Mouse (Mus musculus): ENCODE results near the gene Prdm5. TPM values are rescaled to one million over a fixed set of nuclear protein-coding genes. Genes with fewer than 3 reads are reported as not detected.

The Prdm5 gene
- polyA plus RNA-seq, 1 experiment: 33.2 TPM

GRCm38 (mm10) chr6:65923501-65924084, 144.8 kb downstream of the Prdm5 start:
- H3K9me3 ChIP-seq (replicated peaks; ENCODE audit: control insufficient read depth, insufficient read depth, low read length, poor library complexity, severe bottlenecking): no peaks in the 10 kb centered on the region
- TF ChIP-seq POLR2A (IDR thresholded peaks at IDR 0.05; ENCODE audit: insufficient read depth, low read length): no peak
- TF ChIP-seq CTCF (IDR thresholded peaks at IDR 0.05; ENCODE audit: low read depth, low read length): no peak
- TF ChIP-seq EP300 (IDR thresholded peaks at IDR 0.05; ENCODE audit: insufficient read depth, low read depth, low read length): no peak
- no peak overlapping the region for H3K9ac ChIP-seq (ENCODE audit: low read depth, poor library complexity, severe bottlenecking)
- no peak overlapping the region for H3K4me3 ChIP-seq (ENCODE audit: low read depth, low read length)
- no peaks in the 10 kb centered on the region for H3K36me3 ChIP-seq (ENCODE audit: control insufficient read depth, insufficient read depth, low read length, poor library complexity, severe bottlenecking)
- no peaks in the 10 kb centered on the region for H3K27me3 ChIP-seq (ENCODE audit: control insufficient read depth, insufficient read depth, low read length, poor library complexity, severe bottlenecking)
- no peak overlapping the region for H3K27ac ChIP-seq (ENCODE audit: insufficient read depth, low read length)
- no peaks in the 10 kb centered on the region for H3K4me1 ChIP-seq (ENCODE audit: control insufficient read depth, insufficient read depth, low read length)

GRCm38 (mm10) chr6:65925737-65926333, 147.0 kb downstream of the Prdm5 start:
- Histone ChIP-seq H3K27ac (ENCODE audit: insufficient read depth, low read length) (no peak overlapping the region), H3K9me3 (replicated peaks; ENCODE audit: control insufficient read depth, insufficient read depth, low read length, poor library complexity, severe bottlenecking) (no peaks in the 10 kb centered on the region), H3K9ac (ENCODE audit: low read depth, poor library complexity, severe bottlenecking) (no peak overlapping the region), H3K4me1 (ENCODE audit: control insufficient read depth, insufficient read depth, low read length) (no peaks in the 10 kb centered on the region), H3K27me3 (ENCODE audit: control insufficient read depth, insufficient read depth, low read length, poor library complexity, severe bottlenecking) (no peaks in the 10 kb centered on the region), H3K4me3 (ENCODE audit: low read depth, low read length) (no peak overlapping the region), H3K36me3 (ENCODE audit: control insufficient read depth, insufficient read depth, low read length, poor library complexity, severe bottlenecking) (peaks cover 4% of the 10 kb centered on the region; the same call in 1 of the 2 replicates)
- no peak for TF ChIP-seq EP300 (IDR thresholded peaks at IDR 0.05; ENCODE audit: insufficient read depth, low read depth, low read length)

- Histone ChIP-seq H3K9me3 (replicated peaks; ENCODE audit: control insufficient read depth, insufficient read depth, low read length, poor library complexity, severe bottlenecking) (no peaks in the 10 kb centered on the region), H3K27ac (ENCODE audit: insufficient read depth, low read length) (no peak overlapping the region), H3K36me3 (ENCODE audit: control insufficient read depth, insufficient read depth, low read length, poor library complexity, severe bottlenecking) (peaks cover 6% of the 10 kb centered on the region), H3K9ac (ENCODE audit: low read depth, poor library complexity, severe bottlenecking) (no peak overlapping the region), H3K27me3 (ENCODE audit: control insufficient read depth, insufficient read depth, low read length, poor library complexity, severe bottlenecking) (peaks cover 2% of the 10 kb centered on the region; the same call in 1 of the 2 replicates), H3K4me3 (ENCODE audit: low read depth, low read length) (no peak overlapping the region), H3K4me1 (ENCODE audit: control insufficient read depth, insufficient read depth, low read length) (peaks cover 1% of the 10 kb centered on the region)
- TF ChIP-seq EP300 (IDR thresholded peaks at IDR 0.05; ENCODE audit: insufficient read depth, low read depth, low read length) (no peak), POLR2A (IDR thresholded peaks at IDR 0.05; ENCODE audit: insufficient read depth, low read length) (no peak), CTCF (IDR thresholded peaks at IDR 0.05; ENCODE audit: low read depth, low read length) (no peak)
Observed at GRCm38 (mm10) chr6:65930523-65930922, 151.7 kb downstream of the Prdm5 start.

- no peak for TF ChIP-seq POLR2A (IDR thresholded peaks at IDR 0.05; ENCODE audit: insufficient read depth, low read length)
- H3K27ac ChIP-seq (ENCODE audit: insufficient read depth, low read length): no peak overlapping the region
- H3K9me3 ChIP-seq (replicated peaks; ENCODE audit: control insufficient read depth, insufficient read depth, low read length, poor library complexity, severe bottlenecking): no peaks in the 10 kb centered on the region
Observed at GRCm38 (mm10) chr6:65932776-65933175, 154.0 kb downstream of the Prdm5 start.

GRCm38 (mm10) chr6:65933177-65933576, 154.4 kb downstream of the Prdm5 start:
- no peak overlapping the region for H3K4me3 ChIP-seq (ENCODE audit: low read depth, low read length)
- H3K36me3 ChIP-seq (ENCODE audit: control insufficient read depth, insufficient read depth, low read length, poor library complexity, severe bottlenecking): peaks cover 13% of the 10 kb centered on the region
- H3K9me3 ChIP-seq (replicated peaks; ENCODE audit: control insufficient read depth, insufficient read depth, low read length, poor library complexity, severe bottlenecking): no peaks in the 10 kb centered on the region
- TF ChIP-seq POLR2A (IDR thresholded peaks at IDR 0.05; ENCODE audit: insufficient read depth, low read length): no peak
- no peak for TF ChIP-seq EP300 (IDR thresholded peaks at IDR 0.05; ENCODE audit: insufficient read depth, low read depth, low read length)
- TF ChIP-seq CTCF (IDR thresholded peaks at IDR 0.05; ENCODE audit: low read depth, low read length): no peak
- no peak overlapping the region for H3K27ac ChIP-seq (ENCODE audit: insufficient read depth, low read length)
- H3K4me1 ChIP-seq (ENCODE audit: control insufficient read depth, insufficient read depth, low read length): peaks cover 1% of the 10 kb centered on the region
- no peak overlapping the region for H3K9ac ChIP-seq (ENCODE audit: low read depth, poor library complexity, severe bottlenecking)
- H3K27me3 ChIP-seq (ENCODE audit: control insufficient read depth, insufficient read depth, low read length, poor library complexity, severe bottlenecking): peaks cover 2% of the 10 kb centered on the region

More at GRCm38 (mm10) chr6:65932776-65933175, 154.0 kb downstream of the Prdm5 start:
- Histone ChIP-seq H3K4me3 (ENCODE audit: low read depth, low read length) (no peak overlapping the region), H3K27me3 (ENCODE audit: control insufficient read depth, insufficient read depth, low read length, poor library complexity, severe bottlenecking) (peaks cover 2% of the 10 kb centered on the region; the same call in 1 of the 2 replicates), H3K4me1 (ENCODE audit: control insufficient read depth, insufficient read depth, low read length) (peaks cover 1% of the 10 kb centered on the region), H3K9ac (ENCODE audit: low read depth, poor library complexity, severe bottlenecking) (no peak overlapping the region), H3K36me3 (ENCODE audit: control insufficient read depth, insufficient read depth, low read length, poor library complexity, severe bottlenecking) (peaks cover 13% of the 10 kb centered on the region)

GRCm38 (mm10) chr6:65935566-65936281, 156.9 kb downstream of the Prdm5 start:
- peaks cover 2% of the 10 kb centered on the region for H3K27me3 ChIP-seq (ENCODE audit: control insufficient read depth, insufficient read depth, low read length, poor library complexity, severe bottlenecking)
- H3K9ac ChIP-seq (ENCODE audit: low read depth, poor library complexity, severe bottlenecking): no peak overlapping the region
- no peak overlapping the region for H3K27ac ChIP-seq (ENCODE audit: insufficient read depth, low read length)
- no peaks in the 10 kb centered on the region for H3K9me3 ChIP-seq (replicated peaks; ENCODE audit: control insufficient read depth, insufficient read depth, low read length, poor library complexity, severe bottlenecking)
- H3K36me3 ChIP-seq (ENCODE audit: control insufficient read depth, insufficient read depth, low read length, poor library complexity, severe bottlenecking): peaks cover 9% of the 10 kb centered on the region
- H3K4me3 ChIP-seq (ENCODE audit: low read depth, low read length): no peak overlapping the region
- TF ChIP-seq POLR2A (IDR thresholded peaks at IDR 0.05; ENCODE audit: insufficient read depth, low read length) (no peak), EP300 (IDR thresholded peaks at IDR 0.05; ENCODE audit: insufficient read depth, low read depth, low read length) (no peak), CTCF (IDR thresholded peaks at IDR 0.05; ENCODE audit: low read depth, low read length) (no peak)
- peaks cover 1% of the 10 kb centered on the region for H3K4me1 ChIP-seq (ENCODE audit: control insufficient read depth, insufficient read depth, low read length)

Data from ES-Bruce4 (cell line).